Mouse (Mus musculus): Measurements from ENCODE around the gene Lrrc74b. TPM values are rescaled to one million over a fixed set of nuclear protein-coding genes. Genes with fewer than 3 reads are reported as not detected.
A peak's percentile ranks its signal among the peaks of the same experiment; 100 is the strongest.

Lrrc74b gene
- polyA plus RNA-seq, 1 experiment from 2014 or later: 0.52 TPM

- Histone ChIP-seq H3K4me2 (replicated peaks; ENCODE audit: low read depth, low read length) (no peak overlapping the region), H3K4me1 (replicated peaks; ENCODE audit: control insufficient read depth, insufficient read depth, low read length) (no peaks in the 10 kb centered on the region), H3K27ac (ENCODE audit: low read depth, low read length) (no peak overlapping the region), H3K4me3 (ENCODE audit: low read depth, low read length) (no peak overlapping the region), H3K27me3 (ENCODE audit: control insufficient read depth, insufficient read depth, low read length) (no peaks in the 10 kb centered on the region), H3K9ac (ENCODE audit: low read depth, low read length) (no peak overlapping the region), H3K36me3 (ENCODE audit: control insufficient read depth, insufficient read depth, low read length) (no peaks in the 10 kb centered on the region), H3K9me3 (ENCODE audit: control insufficient read depth, low read length) (no peaks in the 10 kb centered on the region)
- DNase-seq (ENCODE audit: low spot score) (no peak), ATAC-seq (ENCODE audit: low FRiP score) (no peak)
- 84% methylated on average over 4 of the region's 4 CpGs for WGBS
Measured at GRCm38 (mm10) chr16:17502681-17503080, 58.4 kb downstream of the Lrrc74b start.

- Histone ChIP-seq H3K4me2 (replicated peaks; ENCODE audit: low read depth, low read length) (no peak overlapping the region), H3K36me3 (ENCODE audit: control insufficient read depth, insufficient read depth, low read length) (no peaks in the 10 kb centered on the region), H3K27ac (ENCODE audit: low read depth, low read length) (no peak overlapping the region), H3K4me3 (ENCODE audit: low read depth, low read length) (no peak overlapping the region), H3K4me1 (replicated peaks; ENCODE audit: control insufficient read depth, insufficient read depth, low read length) (no peaks in the 10 kb centered on the region), H3K9ac (ENCODE audit: low read depth, low read length) (no peak overlapping the region), H3K9me3 (ENCODE audit: control insufficient read depth, low read length) (no peaks in the 10 kb centered on the region), H3K27me3 (ENCODE audit: control insufficient read depth, insufficient read depth, low read length) (no peaks in the 10 kb centered on the region)
- WGBS: 14% methylated on average over 9 of the region's 10 CpGs
- DNase-seq (ENCODE audit: low spot score) (peak; percentile 67), ATAC-seq (ENCODE audit: low FRiP score) (peak; percentile 84)
Measured at GRCm38 (mm10) chr16:17499249-17499883, 61.7 kb downstream of the Lrrc74b start.

- WGBS: 68% methylated on average over 2 of the region's 2 CpGs
- Histone ChIP-seq H3K4me2 (replicated peaks; ENCODE audit: low read depth, low read length) (no peak overlapping the region), H3K36me3 (ENCODE audit: control insufficient read depth, insufficient read depth, low read length) (no peaks in the 10 kb centered on the region), H3K4me3 (ENCODE audit: low read depth, low read length) (no peak overlapping the region), H3K27ac (ENCODE audit: low read depth, low read length) (no peak overlapping the region), H3K4me1 (replicated peaks; ENCODE audit: control insufficient read depth, insufficient read depth, low read length) (no peaks in the 10 kb centered on the region), H3K9ac (ENCODE audit: low read depth, low read length) (no peak overlapping the region), H3K27me3 (ENCODE audit: control insufficient read depth, insufficient read depth, low read length) (no peaks in the 10 kb centered on the region), H3K9me3 (ENCODE audit: control insufficient read depth, low read length) (no peaks in the 10 kb centered on the region)
- ATAC-seq (ENCODE audit: low FRiP score): no peak
- no peak for DNase-seq (ENCODE audit: low spot score)
Measured at GRCm38 (mm10) chr16:17496499-17497305, 64.3 kb downstream of the Lrrc74b start.

Other genes with a start within 250 kb of the Lrrc74b start
- 0.24 and 0.74 TPM in 2 replicates for gene Serpind1, start 229.9 kb downstream of the Lrrc74b start, polyA plus RNA-seq (2014; fragmentation: Nextera tagmentation; extraction: Ambion mirVana)
- 8.3 and 9.0 TPM in 2 replicates for gene Snap29, start 155.3 kb downstream of the Lrrc74b start, polyA plus RNA-seq (2014; fragmentation: Nextera tagmentation; extraction: Ambion mirVana)
- gene Pi4ka, start 154.9 kb downstream of the Lrrc74b start, polyA plus RNA-seq (2014; fragmentation: Nextera tagmentation; extraction: Ambion mirVana): 43.4 and 45.3 TPM in 2 replicates
- 79.1 and 87.5 TPM in 2 replicates for gene Crkl, start 109.3 kb downstream of the Lrrc74b start, polyA plus RNA-seq (2014; fragmentation: Nextera tagmentation; extraction: Ambion mirVana)
- gene Aifm3, start 71.6 kb downstream of the Lrrc74b start, polyA plus RNA-seq (2014; fragmentation: Nextera tagmentation; extraction: Ambion mirVana): 2.5 and 2.6 TPM in 2 replicates
- 85.3 and 85.8 TPM in 2 replicates for gene Lztr1, start 52.6 kb downstream of the Lrrc74b start, polyA plus RNA-seq (2014; fragmentation: Nextera tagmentation; extraction: Ambion mirVana)
- 47.6 and 49.3 TPM in 2 replicates for gene Thap7, start 30.1 kb downstream of the Lrrc74b start, polyA plus RNA-seq (2014; fragmentation: Nextera tagmentation; extraction: Ambion mirVana)
- gene P2rx6, start 638 bp upstream of the Lrrc74b start, polyA plus RNA-seq (2014; fragmentation: Nextera tagmentation; extraction: Ambion mirVana): 0.49 and 0.63 TPM in 2 replicates
- 1.9 and 2.1 TPM in 2 replicates for gene Slc7a4, start 22.0 kb upstream of the Lrrc74b start, polyA plus RNA-seq (2014; fragmentation: Nextera tagmentation; extraction: Ambion mirVana)
- 39.1 and 40.9 TPM in 2 replicates for gene Smpd4, start 58.1 kb upstream of the Lrrc74b start, polyA plus RNA-seq (2014; fragmentation: Nextera tagmentation; extraction: Ambion mirVana)
- 4.4 and 5.9 TPM in 2 replicates for gene Ccdc74a, start 85.2 kb upstream of the Lrrc74b start, polyA plus RNA-seq (2014; fragmentation: Nextera tagmentation; extraction: Ambion mirVana)
- 34.2 and 42.8 TPM in 2 replicates for gene Med15, start 171.6 kb upstream of the Lrrc74b start, polyA plus RNA-seq (2014; fragmentation: Nextera tagmentation; extraction: Ambion mirVana)
- gene Klhl22, start 198.4 kb upstream of the Lrrc74b start, polyA plus RNA-seq (2014; fragmentation: Nextera tagmentation; extraction: Ambion mirVana): 44.8 and 45.0 TPM in 2 replicates
- gene Scarf2, start 236.0 kb upstream of the Lrrc74b start, polyA plus RNA-seq (2014; fragmentation: Nextera tagmentation; extraction: Ambion mirVana): 6.4 and 7.2 TPM in 2 replicates